Mouse (Mus musculus) embryo, embryonic 11 days (tissue): ENCODE data around the gene Lime1.

Experiments
- DNase-seq: peaks from one replicate; pipeline ENCODE4 v3.0.0-alpha.2; 2015

Gene Lime1

GRCm38 (mm10) chr2:181391541-181391940 is 11.7 kb downstream of the Lime1 start:
- DNase-seq: no peak

GRCm38 (mm10) chr2:181392600-181393213 is 12.8 kb downstream of the Lime1 start:
- peak; percentile 92 for DNase-seq

- DNase-seq: no peak
Measured at GRCm38 (mm10) chr2:181394086-181394485, 14.2 kb downstream of the Lime1 start.

GRCm38 (mm10) chr2:181397207-181397761 is 17.4 kb downstream of the Lime1 start:
- no peak for DNase-seq

GRCm38 (mm10) chr2:181401497-181401896 is 21.6 kb downstream of the Lime1 start:
- DNase-seq: no peak

- no peak for DNase-seq
Measured at GRCm38 (mm10) chr2:181403722-181404121, 23.8 kb downstream of the Lime1 start.

GRCm38 (mm10) chr2:181409643-181410042 is 29.8 kb downstream of the Lime1 start:
- no peak for DNase-seq

- peak; percentile 85 for DNase-seq
Measured at GRCm38 (mm10) chr2:181410760-181411473, 31.0 kb downstream of the Lime1 start.

- no peak for DNase-seq
Measured at GRCm38 (mm10) chr2:181413141-181413540, 33.3 kb downstream of the Lime1 start.

GRCm38 (mm10) chr2:181415945-181416344 is 36.1 kb downstream of the Lime1 start:
- DNase-seq: no peak

GRCm38 (mm10) chr2:181419359-181419758 is 39.5 kb downstream of the Lime1 start:
- no peak for DNase-seq

GRCm38 (mm10) chr2:181420426-181420825 is 40.5 kb downstream of the Lime1 start:
- DNase-seq: no peak

GRCm38 (mm10) chr2:181420903-181421638 is 41.2 kb downstream of the Lime1 start:
- no peak for DNase-seq

- DNase-seq: no peak
Measured at GRCm38 (mm10) chr2:181423834-181424233, 44.0 kb downstream of the Lime1 start.
